Mouse (Mus musculus) E14TG2a.4 (cell line): ENCODE measurements at regions not wholly inside any gene's neighbourhood (a gene's known extent, or its start where the extent isn't known, plus 50 kb on each side); places are given as distances from the start of the nearest gene placed in this dataset.
A peak's percentile ranks its signal among the peaks of the same experiment; 100 is the strongest.
"Not testable (repeated sequence)": the region's sequence is repeated elsewhere in the genome, so short reads cannot be mapped to it uniquely, and the experiment has no call there.

Source experiments
- H3K27me3 ChIP-seq: 2 replicates; pipeline ENCODE4 v1.6.1; 2014; ENCODE audit warnings: low read length, control low read depth; ENCODE audit not compliant: insufficient read depth
- H3K36me3 ChIP-seq: 2 replicates; pipeline ENCODE4 v1.6.1; 2014; ENCODE audit warnings: low read length, control low read depth; ENCODE audit not compliant: insufficient read depth
- H3K4me1 ChIP-seq: replicated peaks from 2 replicates; pipeline ENCODE4 v1.6.1; 2014; ENCODE audit warnings: low read depth, low read length, control low read depth
- H3K4me3 ChIP-seq: replicated peaks from 2 replicates; pipeline ENCODE4 v1.5.1; 2014; ENCODE audit warnings: mild to moderate bottlenecking, low read length
- H3K9me3 ChIP-seq: 2 replicates; pipeline ENCODE4 v1.6.1; 2014; ENCODE audit warnings: low read length, control low read depth
- CTCF ChIP-seq: conservative IDR thresholded peaks from 2 replicates; pipeline ENCODE4 v1.5.1; 2014; ENCODE audit warnings: low read length
- NANOG ChIP-seq: IDR thresholded peaks from 2 replicates; pipeline ENCODE4 v1.6.1; 2014; ENCODE audit warnings: borderline replicate concordance, low read length, mixed read lengths
- POU5F1 ChIP-seq: IDR thresholded peaks from 2 replicates; pipeline ENCODE4 v1.6.1; 2014; ENCODE audit warnings: low read length, borderline replicate concordance

GRCm38 (mm10) chr5:134848981-134849380, 57.6 kb downstream of the Tmem270 start:
- H3K4me1 ChIP-seq = peaks cover 5% of the 10 kb centered on the region; the same call in 1 of the 2 replicates
- TF ChIP-seq CTCF (no peak), POU5F1 (no peak), NANOG (no peak)
- H3K36me3 ChIP-seq = no peaks in the 10 kb centered on the region
- no peaks in the 10 kb centered on the region for H3K27me3 ChIP-seq
- H3K4me3 ChIP-seq = no peak overlapping the region
- H3K9me3 ChIP-seq = peaks cover 21% of the 10 kb centered on the region

DNA sequence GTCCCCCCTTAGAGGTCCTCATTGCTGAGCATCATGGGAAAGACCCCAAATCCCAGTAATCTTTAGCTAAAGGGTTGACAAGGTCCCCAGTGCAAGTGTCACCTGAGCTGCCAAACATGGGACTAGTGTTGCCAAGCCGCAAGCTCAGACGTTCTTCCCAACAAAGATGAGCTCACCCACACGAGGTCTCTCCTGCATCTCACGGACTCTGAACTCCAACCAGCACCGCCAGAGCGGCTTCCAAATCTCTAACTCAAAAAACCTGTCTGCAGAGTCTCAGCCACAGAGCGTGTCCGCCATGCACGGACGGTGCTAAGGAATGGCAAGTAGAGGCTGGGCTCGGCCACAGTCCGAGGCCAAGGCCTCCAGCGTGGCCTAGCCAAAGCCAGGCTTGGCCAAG, 58.0 kb downstream of the Tmem270 start:
- H3K27me3 ChIP-seq = no peaks in the 10 kb centered on the region

DNA sequence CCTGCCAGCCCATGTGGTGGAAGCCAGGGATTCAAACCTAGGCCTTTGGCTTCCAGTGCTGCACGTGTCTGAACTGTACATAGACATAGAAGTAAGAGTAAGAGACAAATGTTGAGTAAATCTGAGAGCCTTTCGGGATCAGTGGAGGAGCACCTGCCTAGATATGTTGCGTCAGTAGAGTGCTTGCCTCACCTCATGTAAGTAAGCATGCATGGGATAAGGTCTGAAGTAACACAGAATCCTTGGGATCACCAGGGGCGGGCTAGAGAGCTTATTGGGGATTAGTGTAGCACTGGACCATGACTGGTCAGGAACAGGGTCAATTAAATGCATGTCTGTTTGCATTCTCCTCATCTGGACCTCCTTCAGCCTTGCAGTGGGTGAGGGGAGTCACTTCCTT, 61.1 kb downstream of the Tmem270 start:
- Histone ChIP-seq H3K36me3 (no peaks in the 10 kb centered on the region), H3K9me3 (peaks cover 9% of the 10 kb centered on the region), H3K27me3 (no peaks in the 10 kb centered on the region), H3K4me3 (no peak overlapping the region), H3K4me1 (peaks cover 5% of the 10 kb centered on the region; the same call in 1 of the 2 replicates)
- no peak for TF ChIP-seq CTCF
- no peak for TF ChIP-seq POU5F1
- TF ChIP-seq NANOG = no peak

More for the DNA sequence above, 58.0 kb downstream of the Tmem270 start:
- Histone ChIP-seq H3K36me3 (no peaks in the 10 kb centered on the region), H3K9me3 (peaks cover 24% of the 10 kb centered on the region), H3K4me3 (no peak overlapping the region), H3K4me1 (peaks cover 5% of the 10 kb centered on the region; the same call in 1 of the 2 replicates)
- TF ChIP-seq CTCF = no peak

- H3K4me3 ChIP-seq, H3K27me3 ChIP-seq, H3K36me3 ChIP-seq, H3K4me1 ChIP-seq: not testable (repeated sequence)
- H3K9me3 ChIP-seq = peaks cover 12% of the 10 kb centered on the region
These were observed 62.3 kb downstream of the Tmem270 start for GRCm38 (mm10) chr5:134844216-134844615.

GRCm38 (mm10) chr5:134841205-134841980, 65.1 kb downstream of the Tmem270 start:
- Histone ChIP-seq H3K36me3 (no peaks in the 10 kb centered on the region), H3K4me3 (no peak overlapping the region), H3K9me3 (peaks cover 12% of the 10 kb centered on the region), H3K4me1 (peaks cover 9% of the 10 kb centered on the region), H3K27me3 (no peaks in the 10 kb centered on the region)
- TF ChIP-seq POU5F1 (no peak), CTCF (no peak), NANOG (no peak)

DNA sequence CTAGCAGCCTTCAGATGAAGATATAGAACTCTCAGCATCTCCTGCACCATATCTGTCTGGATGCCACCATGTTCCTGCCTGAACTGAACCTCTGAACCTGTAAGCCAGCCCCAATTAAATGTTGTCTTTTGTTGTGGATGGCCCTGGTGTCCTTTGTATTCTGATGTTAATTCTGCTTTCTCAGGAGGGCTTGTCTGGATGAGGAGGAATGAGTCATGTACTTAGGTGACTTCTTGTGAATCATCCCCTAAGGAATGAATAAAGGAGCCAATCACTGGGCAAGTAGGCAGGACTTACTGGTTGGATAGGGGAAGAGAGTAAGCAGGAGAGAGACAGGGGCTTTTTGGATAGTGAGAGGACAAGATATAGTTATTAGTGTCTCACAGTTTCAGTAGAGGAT, 70.0 kb downstream of the Tmem270 start:
- Histone ChIP-seq H3K36me3 (no peaks in the 10 kb centered on the region), H3K9me3 (peaks cover 3% of the 10 kb centered on the region; the same call in 1 of the 2 replicates), H3K4me3 (no peak overlapping the region), H3K27me3 (peaks cover 6% of the 10 kb centered on the region; the same call in 1 of the 2 replicates), H3K4me1 (peaks cover 27% of the 10 kb centered on the region)
- TF ChIP-seq POU5F1 = 0 out of 2 replicates have a peak, but pooled peaks have one; percentile 22
- TF ChIP-seq NANOG = peak; percentile 75; the same call in 1 of the 2 replicates
- no peak for TF ChIP-seq CTCF

GRCm38 (mm10) chr5:134832896-134833295, 73.6 kb downstream of the Tmem270 start:
- Histone ChIP-seq H3K9me3 (no peaks in the 10 kb centered on the region), H3K4me1 (peaks cover 36% of the 10 kb centered on the region), H3K36me3 (no peaks in the 10 kb centered on the region), H3K27me3 (peaks cover 6% of the 10 kb centered on the region; the same call in 1 of the 2 replicates), H3K4me3 (no peak overlapping the region)
- TF ChIP-seq NANOG = no peak
- TF ChIP-seq CTCF = no peak
- no peak for TF ChIP-seq POU5F1

- Histone ChIP-seq H3K9me3 (no peaks in the 10 kb centered on the region), H3K36me3 (no peaks in the 10 kb centered on the region), H3K27me3 (no peaks in the 10 kb centered on the region), H3K4me1 (no peaks in the 10 kb centered on the region), H3K4me3 (no peak overlapping the region)
- no peak for TF ChIP-seq NANOG
- TF ChIP-seq CTCF = no peak
- no peak for TF ChIP-seq POU5F1
These were observed 70.5 kb upstream of the Eln start for GRCm38 (mm10) chr5:134817671-134818070.

GRCm38 (mm10) chr5:134809121-134809520, 62.0 kb upstream of the Eln start:
- Histone ChIP-seq H3K9me3 (peaks cover 4% of the 10 kb centered on the region), H3K4me3 (no peak overlapping the region), H3K36me3 (no peaks in the 10 kb centered on the region), H3K27me3 (0 out of 2 replicates have a peak, but pooled peaks cover 5% of the 10 kb centered on the region), H3K4me1 (peaks cover 4% of the 10 kb centered on the region; the same call in 1 of the 2 replicates)
- no peak for TF ChIP-seq CTCF
- TF ChIP-seq NANOG = no peak
- no peak for TF ChIP-seq POU5F1
